Mouse (Mus musculus) heart, adult 2 months (tissue): ENCODE results near the gene Tifab.

ENCODE experiments used
- CTCF ChIP-seq: fragments of 200-600 bp; IDR thresholded peaks from 2 replicates; pipeline ENCODE4 v1.8.1; 2022; ENCODE audit warnings: antibody characterized with exemption, mild to moderate bottlenecking, moderate library complexity
- EP300 ChIP-seq: fragments of 200-500 bp; IDR thresholded peaks from 2 replicates; pipeline ENCODE4 v1.6.1; 2011; ENCODE audit warnings: low read depth, low read length, control low read depth; ENCODE audit not compliant: insufficient read depth
- POLR2A ChIP-seq: fragments of 200-500 bp; IDR thresholded peaks from 2 replicates; pipeline ENCODE4 v1.6.1; 2011; ENCODE audit warnings: mild to moderate bottlenecking, low read depth, low read length, control low read depth; ENCODE audit not compliant: insufficient read depth

GRCm38 (mm10) chr13:56222849-56223246 is 44.2 kb upstream of the Tifab start:
- TF ChIP-seq CTCF (no peak), POLR2A (no peak), EP300 (no peak)
